Mouse (Mus musculus) midbrain, postnatal 0 days (tissue): ENCODE measurements around the gene Xxylt1. TPM values are rescaled to one million over a fixed set of nuclear protein-coding genes. Genes with fewer than 3 reads are reported as not detected.

Experiments used
- ATAC-seq: fragments of 200-750 bp; cut with Nextera tagmentation; 2 replicates; pipeline ENCODE4 v1.8.0; 2017; ENCODE audit warnings: moderate number of reproducible peaks, mild to moderate bottlenecking, moderate TSS enrichment, moderate library complexity; ENCODE audit not compliant: low FRiP score
- DNase-seq: peaks from one replicate; pipeline ENCODE4 v3.0.0-alpha.2; 2015; ENCODE audit warnings: low spot score
- H3K27ac ChIP-seq: fragments of 300-500 bp; sonication (generic); 2 replicates; pipeline ENCODE4 v1.5.1; 2014; ENCODE audit warnings: low read depth, mild to moderate bottlenecking, low read length, mixed read lengths
- H3K27me3 ChIP-seq: fragments of 300-500 bp; sonication (generic); 2 replicates; pipeline ENCODE4 v1.6.1; 2014; ENCODE audit warnings: low read length, control low read depth, mixed read lengths; ENCODE audit not compliant: insufficient read depth
- H3K36me3 ChIP-seq: fragments of 300-500 bp; sonication (generic); 2 replicates; pipeline ENCODE4 v1.6.1; 2014; ENCODE audit warnings: low read length, control low read depth, mixed read lengths; ENCODE audit not compliant: insufficient read depth
- H3K4me1 ChIP-seq: fragments of 300-500 bp; sonication (generic); 2 replicates; pipeline ENCODE4 v1.6.1; 2014; ENCODE audit warnings: mild to moderate bottlenecking, control low read depth, antibody characterized with exemption, low read length, mixed read lengths; ENCODE audit not compliant: insufficient read depth
- H3K4me2 ChIP-seq: fragments of 300-500 bp; sonication (generic); 2 replicates; pipeline ENCODE4 v1.6.1; 2014; ENCODE audit warnings: low read depth, mild to moderate bottlenecking, low read length, mixed read lengths; ENCODE audit not compliant: poor library complexity, severe bottlenecking
- H3K4me3 ChIP-seq: fragments of 300-500 bp; sonication (generic); 2 replicates; pipeline ENCODE4 v1.5.1; 2014; ENCODE audit warnings: low read depth, mild to moderate bottlenecking, low read length, moderate library complexity
- H3K9ac ChIP-seq: fragments of 300-500 bp; sonication (generic); replicated peaks from 2 replicates; pipeline ENCODE4 v1.6.1; 2014; ENCODE audit warnings: mild to moderate bottlenecking, low read length, moderate library complexity, mixed read lengths; ENCODE audit not compliant: poor library complexity, severe bottlenecking
- H3K9me3 ChIP-seq: fragments of 300-500 bp; sonication (generic); 2 replicates; pipeline ENCODE4 v1.6.1; 2016; ENCODE audit warnings: low read length, control low read depth
- CTCF ChIP-seq: IDR thresholded peaks from 2 replicates; pipeline ENCODE4 v1.5.1; 2016; ENCODE audit warnings: antibody characterized with exemption, mild to moderate bottlenecking
- WGBS: fragments of 180-500 bp; shearing (Covaris S2); extraction: QIAGEN DNeasy Blood & Tissue Kit; methylation state at CpG from one replicate; pipeline ENCODE4 v1.1.7; 2014; 5-methylcytosine and 5-hydroxymethylcytosine counted together
- polyA plus RNA-seq: library from polyadenylated mRNA; unstranded; fragments of >200 nt; fragmentation: Nextera tagmentation; extraction: Ambion mirVana; gene quantifications from 2 replicates; pipeline ENCODE4 v1.2.1, GENCODE M21; 2015
- total RNA-seq: library from RNA; depleted of rRNA; stranded (reverse); fragments of >200 nt; gene quantifications from 2 replicates; pipeline ENCODE4 v1.2.3, GENCODE M21; 2014

Gene Xxylt1
- total and polyA plus RNA-seq, 2 experiments from 2014 or later = 18.2 to 34.5 TPM

- WGBS = 87% methylated on average over 10 of the region's 10 CpGs
- Histone ChIP-seq H3K4me3 (no peak overlapping the region), H3K27me3 (no peaks in the 10 kb centered on the region), H3K4me2 (no peak overlapping the region), H3K36me3 (peaks cover 3% of the 10 kb centered on the region; the same call in 1 of the 2 replicates), H3K9ac (no peak overlapping the region), H3K4me1 (0 out of 2 replicates have a peak, but pooled peaks cover 2% of the 10 kb centered on the region), H3K27ac (no peak overlapping the region), H3K9me3 (no peaks in the 10 kb centered on the region)
- TF ChIP-seq CTCF = no peak
- ATAC-seq (no peak), DNase-seq (no peak)
Observed at GRCm38 (mm10) chr16:31047186-31047898, 33.9 kb downstream of the Xxylt1 start.

- H3K9ac ChIP-seq = no peak overlapping the region
- H3K27me3 ChIP-seq = no peaks in the 10 kb centered on the region
- no peaks in the 10 kb centered on the region for H3K9me3 ChIP-seq
- WGBS = 75% methylated on average over 14 of the region's 14 CpGs
- TF ChIP-seq CTCF = no peak
- 0 out of 2 replicates have a peak, but pooled peaks cover 2% of the 10 kb centered on the region for H3K4me1 ChIP-seq
- DNase-seq (no peak), ATAC-seq (no peak)
- no peak overlapping the region for H3K27ac ChIP-seq
- no peak overlapping the region for H3K4me2 ChIP-seq
- H3K36me3 ChIP-seq = peaks cover 3% of the 10 kb centered on the region; the same call in 1 of the 2 replicates
- no peak overlapping the region for H3K4me3 ChIP-seq
Observed at GRCm38 (mm10) chr16:31046217-31046659, 35.0 kb downstream of the Xxylt1 start.

GRCm38 (mm10) chr16:31045211-31045610 lies 36.0 kb downstream of the Xxylt1 start:
- Histone ChIP-seq H3K4me3 (no peak overlapping the region), H3K27ac (no peak overlapping the region), H3K9ac (no peak overlapping the region), H3K4me2 (no peak overlapping the region), H3K4me1 (0 out of 2 replicates have a peak, but pooled peaks cover 2% of the 10 kb centered on the region), H3K9me3 (no peaks in the 10 kb centered on the region), H3K36me3 (peaks cover 3% of the 10 kb centered on the region; the same call in 1 of the 2 replicates), H3K27me3 (no peaks in the 10 kb centered on the region)
- ATAC-seq (no peak), DNase-seq (no peak)
- WGBS = 50% methylated on average over 5 of the region's 5 CpGs
- no peak for TF ChIP-seq CTCF

- H3K36me3 ChIP-seq = no peaks in the 10 kb centered on the region
- WGBS = 93% methylated on average over 5 of the region's 5 CpGs
- DNase-seq (no peak), ATAC-seq (no peak)
- H3K4me2 ChIP-seq = no peak overlapping the region
- no peaks in the 10 kb centered on the region for H3K27me3 ChIP-seq
- H3K27ac ChIP-seq = no peak overlapping the region
- H3K9ac ChIP-seq = no peak overlapping the region
- no peaks in the 10 kb centered on the region for H3K9me3 ChIP-seq
- 0 out of 2 replicates have a peak, but pooled peaks cover 2% of the 10 kb centered on the region for H3K4me1 ChIP-seq
- TF ChIP-seq CTCF = no peak
- H3K4me3 ChIP-seq = no peak overlapping the region
Observed at GRCm38 (mm10) chr16:31043136-31043535, 38.1 kb downstream of the Xxylt1 start.

- Histone ChIP-seq H3K27ac (no peak overlapping the region), H3K9me3 (no peaks in the 10 kb centered on the region), H3K4me3 (no peak overlapping the region), H3K9ac (no peak overlapping the region), H3K4me1 (0 out of 2 replicates have a peak, but pooled peaks cover 2% of the 10 kb centered on the region), H3K36me3 (no peaks in the 10 kb centered on the region), H3K4me2 (no peak overlapping the region), H3K27me3 (no peaks in the 10 kb centered on the region)
- WGBS = 92% methylated on average over 2 of the region's 2 CpGs
- ATAC-seq (no peak), DNase-seq (no peak)
- no peak for TF ChIP-seq CTCF
Observed at GRCm38 (mm10) chr16:31041566-31041965, 39.7 kb downstream of the Xxylt1 start.

- no peak for TF ChIP-seq CTCF
- Histone ChIP-seq H3K4me2 (no peak overlapping the region), H3K27ac (peak overlapping the region; percentile 26; the same call in 1 of the 2 replicates), H3K9ac (no peak overlapping the region), H3K9me3 (no peaks in the 10 kb centered on the region), H3K4me1 (no peaks in the 10 kb centered on the region), H3K27me3 (no peaks in the 10 kb centered on the region), H3K4me3 (no peak overlapping the region), H3K36me3 (no peaks in the 10 kb centered on the region)
- ATAC-seq = no peak
- DNase-seq = no peak
- 48% methylated on average over 9 of the region's 9 CpGs for WGBS
Observed at GRCm38 (mm10) chr16:31039803-31040459, 41.3 kb downstream of the Xxylt1 start.
